Mouse (Mus musculus) NIH3T3 (cell line): ENCODE data around the gene Exosc8.

Experiments
- DNase-seq: peaks from one replicate; pipeline ENCODE4 v3.0.0-alpha.2; 2012; ENCODE audit warnings: low read depth

Exosc8 gene

DNA sequence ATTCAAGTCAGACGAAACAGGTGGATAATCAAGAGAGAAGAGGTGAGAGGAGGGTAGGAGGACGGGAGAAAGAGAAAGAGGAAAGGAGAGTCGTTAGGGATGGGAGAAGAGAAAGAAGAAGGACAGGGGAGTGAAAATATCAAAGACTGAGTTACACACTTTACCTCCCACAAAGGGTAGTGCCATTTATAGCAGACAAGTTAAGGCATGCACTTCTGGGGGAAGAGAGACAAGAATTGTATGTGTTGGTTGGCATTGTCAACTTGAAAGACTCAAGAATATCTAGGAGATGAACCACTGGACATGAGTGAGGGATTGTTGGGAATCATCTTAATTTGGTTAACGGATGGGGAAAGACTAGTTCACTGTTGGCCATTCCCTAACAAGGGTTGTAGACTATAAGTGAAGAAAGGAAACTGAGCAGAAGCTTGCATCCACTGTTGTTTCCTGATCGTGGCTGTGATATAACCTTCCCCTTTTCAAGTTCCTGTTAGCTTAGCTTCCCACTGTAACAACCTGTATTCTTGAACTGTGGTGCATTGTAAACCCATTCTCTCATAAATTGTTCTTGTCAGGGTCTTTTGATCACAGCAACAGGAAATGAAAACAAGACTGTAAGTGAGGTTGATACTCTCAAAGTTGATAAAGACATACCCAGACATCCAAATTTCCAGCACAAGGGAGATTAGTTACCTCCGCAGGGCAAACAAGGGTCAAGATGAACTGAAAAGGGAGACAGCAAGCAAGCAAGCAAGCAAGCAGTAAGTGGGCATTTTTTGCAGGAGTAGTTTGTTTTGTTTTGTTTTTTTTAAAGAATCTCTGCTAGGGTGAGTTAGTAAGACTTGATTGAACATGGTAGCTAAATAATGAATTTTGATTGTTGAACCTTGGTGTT lies 53.6 kb downstream of the Exosc8 start:
- no peak for DNase-seq
